Mouse (Mus musculus) activated CD4-positive, CD25-positive, alpha-beta regulatory T cell, adult 4 months (primary cell): Measurements from ENCODE around the gene Csad. TPM values are rescaled to one million over a fixed set of nuclear protein-coding genes. Genes with fewer than 3 reads are reported as not detected.

Source experiments
- ATAC-seq: one replicate; pipeline ENCODE4 v1.8.0; 2017
- polyA plus RNA-seq, 2 experiments: library from polyadenylated mRNA; unstranded; fragments of 100-300 nt; shearing (Covaris generic); gene quantifications; one replicate each; pipeline ENCODE4 v1.2.1; 2017

Csad gene
- polyA plus RNA-seq = 1 to 10 TPM; 6.6 to 9.3 TPM

GRCm38 (mm10) chr15:102204674-102205505 lies at the start of gene Csad:
Gene Csad, minus strand, starts transcription at chr15:102204724.
- no peak for ATAC-seq

- no peak for ATAC-seq
Measured at GRCm38 (mm10) chr15:102250521-102250920, 46.0 kb upstream of the Csad start.

- no peak for ATAC-seq
Measured at GRCm38 (mm10) chr15:102249967-102250366, 45.4 kb upstream of the Csad start.

GRCm38 (mm10) chr15:102249251-102249691 lies 44.7 kb upstream of the Csad start:
- no peak for ATAC-seq

- ATAC-seq = no peak
Measured at GRCm38 (mm10) chr15:102248812-102249191, 44.3 kb upstream of the Csad start.

GRCm38 (mm10) chr15:102248131-102248811 lies 43.7 kb upstream of the Csad start:
- no peak for ATAC-seq

GRCm38 (mm10) chr15:102247252-102248130 lies 43.0 kb upstream of the Csad start:
- ATAC-seq = peak; percentile 2

- ATAC-seq = peak; percentile 24
Measured at GRCm38 (mm10) chr15:102246866-102247251, 42.3 kb upstream of the Csad start.

- peak; percentile 82 for ATAC-seq
Measured at GRCm38 (mm10) chr15:102245891-102246741, 41.6 kb upstream of the Csad start.

GRCm38 (mm10) chr15:102245461-102245881 lies 40.9 kb upstream of the Csad start:
- no peak for ATAC-seq

GRCm38 (mm10) chr15:102244306-102245191 lies 40.0 kb upstream of the Csad start:
- ATAC-seq = no peak

- ATAC-seq = peak; percentile 8
Measured at GRCm38 (mm10) chr15:102243229-102244190, 39.0 kb upstream of the Csad start.

- no peak for ATAC-seq
Measured at GRCm38 (mm10) chr15:102242404-102243228, 38.1 kb upstream of the Csad start.

- ATAC-seq = no peak
Measured at GRCm38 (mm10) chr15:102240607-102241006, 36.1 kb upstream of the Csad start.

GRCm38 (mm10) chr15:102239851-102240250 lies 35.3 kb upstream of the Csad start:
- ATAC-seq = no peak

GRCm38 (mm10) chr15:102239260-102239590 lies 34.7 kb upstream of the Csad start:
- ATAC-seq = no peak

- ATAC-seq = no peak
Measured at GRCm38 (mm10) chr15:102238543-102239259, 34.2 kb upstream of the Csad start.
